Mouse (Mus musculus) lung, adult 2 months (tissue): Measurements from ENCODE around the gene Mbtps1.

ENCODE experiments used
- CTCF ChIP-seq: fragments of 200-500 bp; IDR thresholded peaks from 2 replicates; pipeline ENCODE4 v1.5.1; 2011; ENCODE audit warnings: mild to moderate bottlenecking, low read length, control low read depth; ENCODE audit not compliant: insufficient read depth
- POLR2A ChIP-seq: fragments of 200-500 bp; IDR thresholded peaks from 2 replicates; pipeline ENCODE4 v1.6.1; 2011; ENCODE audit warnings: low read depth, mild to moderate bottlenecking, control low read depth, low read length, borderline replicate concordance; ENCODE audit errors: extremely low read depth

DNA sequence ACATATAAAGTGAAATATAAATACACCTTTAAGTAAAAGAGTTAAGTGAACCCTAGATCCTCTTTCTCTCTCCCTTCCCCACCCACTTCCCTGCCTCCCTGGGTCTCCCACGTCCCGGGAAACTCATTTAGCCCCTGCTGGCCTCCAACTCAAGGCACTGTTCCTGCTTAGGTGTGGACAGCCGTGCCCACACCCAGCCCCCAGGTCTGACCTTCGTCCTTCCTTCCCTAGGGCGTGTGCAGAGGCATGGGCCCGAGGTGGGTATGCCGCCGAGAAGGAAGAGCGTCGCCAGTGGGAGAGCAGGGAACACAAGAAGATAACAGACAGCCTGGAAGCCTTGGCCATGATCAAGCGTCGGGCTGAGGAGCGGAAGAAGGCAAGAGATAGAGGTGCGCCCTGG, 31.8 kb upstream of the Mbtps1 start:
- TF ChIP-seq CTCF (no peak), POLR2A (no peak)
